Mouse (Mus musculus): ENCODE data around the gene Samd8.
A peak's percentile ranks its signal among the peaks of the same experiment; 100 is the strongest.

The Samd8 gene

GRCm38 (mm10) chr14:21792250-21792649, 41.9 kb downstream of the Samd8 start:
- no peak for DNase-seq (ENCODE audit: low read depth)

GRCm38 (mm10) chr14:21800641-21801040, 50.3 kb downstream of the Samd8 start:
- DNase-seq (ENCODE audit: low read depth), result peak; percentile 57

GRCm38 (mm10) chr14:21801624-21802023, 51.3 kb downstream of the Samd8 start:
- no peak for DNase-seq (ENCODE audit: low read depth)

- no peak for DNase-seq (ENCODE audit: low read depth)
Measured at GRCm38 (mm10) chr14:21802543-21803206, 52.3 kb downstream of the Samd8 start.

GRCm38 (mm10) chr14:21806203-21806602, 55.9 kb downstream of the Samd8 start:
- DNase-seq (ENCODE audit: low read depth), result no peak

GRCm38 (mm10) chr14:21806631-21807160, 56.4 kb downstream of the Samd8 start:
- no peak for DNase-seq (ENCODE audit: low read depth)

- peak; percentile 72 for DNase-seq (ENCODE audit: low read depth)
Measured at GRCm38 (mm10) chr14:21808208-21808922, 58.0 kb downstream of the Samd8 start.

GRCm38 (mm10) chr14:21809418-21809817, 59.1 kb downstream of the Samd8 start:
- no peak for DNase-seq (ENCODE audit: low read depth)

GRCm38 (mm10) chr14:21811301-21811700, 61.0 kb downstream of the Samd8 start:
- DNase-seq (ENCODE audit: low read depth), result peak; percentile 68

GRCm38 (mm10) chr14:21811744-21812393, 61.5 kb downstream of the Samd8 start:
- DNase-seq (ENCODE audit: low read depth), result peak; percentile 11

GRCm38 (mm10) chr14:21812590-21813162, 62.3 kb downstream of the Samd8 start:
- DNase-seq (ENCODE audit: low read depth), result peak; percentile 95

GRCm38 (mm10) chr14:21813216-21813615, 62.9 kb downstream of the Samd8 start:
- DNase-seq (ENCODE audit: low read depth), result peak; percentile 86

GRCm38 (mm10) chr14:21813847-21814246, 63.5 kb downstream of the Samd8 start:
- DNase-seq (ENCODE audit: low read depth), result peak; percentile 92

GRCm38 (mm10) chr14:21814606-21815005, 64.3 kb downstream of the Samd8 start:
- no peak for DNase-seq (ENCODE audit: low read depth)

GRCm38 (mm10) chr14:21816255-21816654, 65.9 kb downstream of the Samd8 start:
- DNase-seq (ENCODE audit: low read depth), result no peak

GRCm38 (mm10) chr14:21817453-21817852, 67.1 kb downstream of the Samd8 start:
- DNase-seq (ENCODE audit: low read depth), result no peak

- peak; percentile 16 for DNase-seq (ENCODE audit: low read depth)
Measured at GRCm38 (mm10) chr14:21820880-21821505, 70.7 kb downstream of the Samd8 start.

GRCm38 (mm10) chr14:21822307-21822706, 72.0 kb downstream of the Samd8 start:
- DNase-seq (ENCODE audit: low read depth), result no peak

GRCm38 (mm10) chr14:21822795-21823374, 72.6 kb downstream of the Samd8 start:
- DNase-seq (ENCODE audit: low read depth), result peak; percentile 82

- no peak for DNase-seq (ENCODE audit: low read depth)
Measured at GRCm38 (mm10) chr14:21823897-21824296, 73.6 kb downstream of the Samd8 start.

- no peak for DNase-seq (ENCODE audit: low read depth)
Measured at GRCm38 (mm10) chr14:21824938-21825337, 74.6 kb downstream of the Samd8 start, which contains the start of gene Vdac2. Gene Vdac2, plus strand, starts transcription at chr14:21825238.
